Mouse (Mus musculus) heart, adult 2 months (tissue): Measurements from ENCODE around the gene Fbxo6. TPM values are rescaled to one million over a fixed set of nuclear protein-coding genes. Genes with fewer than 3 reads are reported as not detected.
"Not testable (repeated sequence)": the region's sequence is repeated elsewhere in the genome, so short reads cannot be mapped to it uniquely, and the experiment has no call there.

Experiments used
- DNase-seq, 2 experiments: peaks; one replicate each; pipeline ENCODE4 v3.0.0; 2021
- H3K27ac ChIP-seq: fragments of 200-600 bp; 2 replicates; pipeline ENCODE4 v1.8.1; 2022
- H3K27me3 ChIP-seq: fragments of 200-500 bp; 2 replicates; pipeline ENCODE4 v1.6.1; 2012; ENCODE audit warnings: mild to moderate bottlenecking, low read length, inconsistent platforms, mixed read lengths; ENCODE audit not compliant: control insufficient read depth, insufficient read depth
- H3K36me3 ChIP-seq: fragments of 200-500 bp; 2 replicates; pipeline ENCODE4 v1.6.1; 2012; ENCODE audit warnings: low read length, inconsistent platforms; ENCODE audit not compliant: control insufficient read depth, insufficient read depth
- H3K4me1 ChIP-seq: fragments of 200-500 bp; 2 replicates; pipeline ENCODE4 v1.6.1; 2011; ENCODE audit warnings: low read length; ENCODE audit not compliant: control insufficient read depth, insufficient read depth
- H3K4me3 ChIP-seq: fragments of 200-600 bp; 2 replicates; pipeline ENCODE4 v1.8.1; 2022
- H3K79me2 ChIP-seq: fragments of 200-500 bp; replicated peaks from 2 replicates; pipeline ENCODE4 v1.6.1; 2012; ENCODE audit warnings: mild to moderate bottlenecking, inconsistent platforms, low read length, moderate library complexity, mixed read lengths; ENCODE audit not compliant: control insufficient read depth, insufficient read depth
- H3K9ac ChIP-seq: fragments of 200-500 bp; 2 replicates; pipeline ENCODE4 v1.6.1; 2012; ENCODE audit warnings: low read depth, mild to moderate bottlenecking, control low read depth, inconsistent platforms, low read length, mixed read lengths
- CTCF ChIP-seq: fragments of 200-600 bp; IDR thresholded peaks from 2 replicates; pipeline ENCODE4 v1.8.1; 2022; ENCODE audit warnings: antibody characterized with exemption, mild to moderate bottlenecking, moderate library complexity
- EP300 ChIP-seq: fragments of 200-500 bp; IDR thresholded peaks from 2 replicates; pipeline ENCODE4 v1.6.1; 2011; ENCODE audit warnings: low read depth, low read length, control low read depth; ENCODE audit not compliant: insufficient read depth
- POLR2A ChIP-seq: fragments of 200-500 bp; IDR thresholded peaks from 2 replicates; pipeline ENCODE4 v1.6.1; 2011; ENCODE audit warnings: mild to moderate bottlenecking, low read depth, low read length, control low read depth; ENCODE audit not compliant: insufficient read depth
- WGBS: fragments of 180-500 bp; shearing (Covaris S2); methylation state at CpG from one replicate; pipeline ENCODE4 v1.1.7; 2018; 5-methylcytosine and 5-hydroxymethylcytosine counted together
- intact Hi-C: fragments of 180-260 bp; cut with DNase I; formaldehyde crosslinking; loops from one replicate; pipeline ENCODE4 v1.15.1; 2025
- polyA plus RNA-seq: library from polyadenylated mRNA; depleted of rRNA; stranded (reverse); fragments of >200 nt; gene quantifications from 2 replicates; pipeline ENCODE4 v1.2.3, GENCODE M21; 2012
- total RNA-seq, 2 experiments: library from RNA; stranded (reverse); gene quantifications; 2 replicates each; pipeline ENCODE4 v1.2.3; 2021

Gene Fbxo6
- total and polyA plus RNA-seq, 3 experiments: 36.0 to 68.6 (median 39.3) TPM

- H3K27ac ChIP-seq, DNase-seq, H3K79me2 ChIP-seq, intact Hi-C loops, H3K9ac ChIP-seq, H3K4me1 ChIP-seq, H3K36me3 ChIP-seq, H3K4me3 ChIP-seq, H3K27me3 ChIP-seq: not testable (repeated sequence)
- peak; percentile 15; the same call in 1 of the 2 replicates for TF ChIP-seq CTCF
- 83% methylated on average over 9 of the region's 9 CpGs for WGBS
These were observed 32.4 kb downstream of the Fbxo6 start for GRCm38 (mm10) chr4:148119578-148119977.

GRCm38 (mm10) chr4:148117392-148117791 lies 34.5 kb downstream of the Fbxo6 start:
- Histone ChIP-seq H3K4me1 (no peaks in the 10 kb centered on the region), H3K9ac (no peak overlapping the region), H3K79me2 (no peaks in the 10 kb centered on the region), H3K36me3 (no peaks in the 10 kb centered on the region), H3K4me3 (no peak overlapping the region), H3K27me3 (no peaks in the 10 kb centered on the region), H3K27ac (no peak overlapping the region)
- intact Hi-C loops: no loop called here
- DNase-seq: no peak
- WGBS: 64% methylated on average over 4 of the region's 4 CpGs
- peak; percentile 41 for TF ChIP-seq CTCF
- TF ChIP-seq EP300: no peak
- TF ChIP-seq POLR2A: no peak

DNA sequence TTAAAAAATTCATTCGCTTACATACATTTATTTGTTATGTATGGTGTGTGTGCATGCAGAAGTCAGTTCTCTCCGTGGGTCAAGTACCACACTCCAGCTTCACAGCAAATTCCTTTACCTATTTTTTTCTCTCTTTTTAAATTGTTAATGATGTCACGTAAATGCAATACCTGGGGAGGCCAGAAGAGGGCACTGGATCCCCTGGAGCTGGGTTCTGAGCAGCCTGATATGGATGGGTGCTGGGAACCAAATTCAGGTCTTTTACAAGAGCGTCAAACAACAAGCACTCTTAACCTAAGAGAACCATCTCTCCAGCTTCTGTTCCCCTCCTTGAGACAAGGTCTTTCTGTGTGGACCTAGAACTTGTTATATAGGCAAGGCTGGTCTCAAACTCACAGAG lies 35.3 kb downstream of the Fbxo6 start:
- WGBS: 78% methylated on average over 4 of the region's 4 CpGs
- Histone ChIP-seq H3K27ac (no peak overlapping the region), H3K9ac (no peak overlapping the region), H3K4me3 (no peak overlapping the region), H3K79me2 (no peaks in the 10 kb centered on the region), H3K4me1 (no peaks in the 10 kb centered on the region), H3K36me3 (no peaks in the 10 kb centered on the region), H3K27me3 (no peaks in the 10 kb centered on the region)
- DNase-seq: no peak
- intact Hi-C loops: no loop called here
- no peak for TF ChIP-seq POLR2A
- peak; percentile 36 for TF ChIP-seq CTCF

DNA sequence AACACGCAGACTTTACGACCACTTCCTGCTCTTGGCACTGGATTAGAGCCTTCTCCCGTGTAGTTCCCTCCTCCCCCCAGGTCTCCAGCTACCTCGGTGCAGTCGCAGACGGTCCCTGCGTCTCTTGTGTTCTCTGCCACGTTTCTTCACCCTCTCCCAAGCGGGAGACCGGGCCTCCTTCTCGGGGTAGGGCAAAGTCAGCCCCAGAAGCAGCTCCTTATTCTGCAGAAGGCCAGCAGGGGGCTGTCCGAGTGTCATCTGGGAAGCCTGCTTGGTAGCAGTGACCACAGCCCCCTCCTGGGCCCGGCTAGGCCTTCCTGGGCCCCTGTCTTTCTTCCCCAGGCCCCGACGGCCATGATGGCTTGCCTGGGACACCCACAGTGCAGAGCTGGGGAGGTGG lies 36.5 kb downstream of the Fbxo6 start:
- Histone ChIP-seq H3K4me1 (no peaks in the 10 kb centered on the region), H3K79me2 (no peaks in the 10 kb centered on the region), H3K4me3 (no peak overlapping the region), H3K9ac (no peak overlapping the region), H3K36me3 (no peaks in the 10 kb centered on the region), H3K27me3 (no peaks in the 10 kb centered on the region), H3K27ac (no peak overlapping the region)
- WGBS: 5% methylated on average over 15 of the region's 15 CpGs
- peak; percentile 24 to 35 for DNase-seq
- intact Hi-C loops: loop anchor here (2.0 kb wide), 1 partner anchor 313 kb away; no protein-coding TSS in a partner anchor
- TF ChIP-seq POLR2A (no peak), EP300 (no peak), CTCF (peak; percentile 64)

DNA sequence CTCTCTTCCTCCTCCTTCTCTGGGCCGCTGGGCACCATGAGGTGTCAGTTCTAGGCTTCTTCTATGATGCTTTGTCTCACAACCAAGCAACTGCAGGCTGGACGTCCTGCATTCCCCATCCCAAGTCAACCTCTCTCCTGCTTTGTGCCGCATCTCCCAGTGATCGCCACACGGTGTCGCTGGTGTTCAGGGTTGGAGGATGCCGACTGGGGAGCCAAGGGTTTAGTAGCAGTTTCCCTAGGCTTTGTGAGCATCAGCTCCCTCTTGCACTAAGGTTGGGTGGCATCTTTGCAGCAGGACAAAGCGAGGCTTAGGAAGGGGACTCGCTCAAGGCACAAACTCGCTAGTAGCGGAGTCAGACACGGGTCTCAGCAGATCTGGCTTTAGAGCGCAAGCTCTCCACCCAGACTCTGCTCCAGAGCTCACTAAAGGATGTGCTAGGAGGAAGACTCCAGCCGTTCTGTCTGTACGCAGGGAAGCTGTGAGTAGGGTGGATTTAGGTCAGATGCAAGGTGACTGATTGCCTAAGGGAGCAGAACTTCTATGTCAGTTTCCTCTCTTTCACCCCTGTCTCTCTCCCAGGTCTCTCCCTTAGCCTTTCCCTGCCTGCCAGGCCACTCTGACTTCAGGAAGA lies 37.1 kb downstream of the Fbxo6 start:
- Histone ChIP-seq H3K4me3 (no peak overlapping the region), H3K27me3 (no peaks in the 10 kb centered on the region), H3K36me3 (no peaks in the 10 kb centered on the region), H3K4me1 (no peaks in the 10 kb centered on the region), H3K9ac (no peak overlapping the region), H3K79me2 (no peaks in the 10 kb centered on the region), H3K27ac (no peak overlapping the region)
- TF ChIP-seq EP300 (peak; percentile 91), POLR2A (no peak), CTCF (peak; percentile 97)
- intact Hi-C loops: loop anchor here (1.0 to 2.0 kb wide), 2 partner anchors 52 to 314 kb away; no protein-coding TSS in a partner anchor
- 4% methylated on average over 15 of the region's 15 CpGs for WGBS
- peak; percentile 77 to 87 for DNase-seq

GRCm38 (mm10) chr4:148112519-148112918 lies 39.4 kb downstream of the Fbxo6 start:
- Histone ChIP-seq H3K79me2 (no peaks in the 10 kb centered on the region), H3K9ac (no peak overlapping the region), H3K36me3 (no peaks in the 10 kb centered on the region), H3K4me1 (no peaks in the 10 kb centered on the region), H3K27ac (no peak overlapping the region), H3K27me3 (no peaks in the 10 kb centered on the region), H3K4me3 (no peak overlapping the region)
- TF ChIP-seq CTCF (no peak), EP300 (no peak), POLR2A (no peak)
- 82% methylated on average over 12 of the region's 12 CpGs for WGBS
- DNase-seq: no peak
- intact Hi-C loops: no loop called here
